ENCODE assay signal across 11 mouse cellular contexts in genomic region chr1:62884876-62885480, GRCm38 (mm10).
DNase-seq lines count a peak whose midpoint lies in the region; ATAC-seq and TF ChIP-seq lines count a peak whose summit lies in the region.
"Had no signal": no experiment of that assay in that cellular context is flagged by ENCODE, and none has a peak within 500 bp of the region (broad histone marks: within the 10 kb centered on the region; RNA-seq: fewer than 3 reads in every experiment).

No protein-coding gene starts in this region.

- TF ChIP-seq CTCF in hindbrain, postnatal 0 days (IDR thresholded peaks at IDR 0.05; ENCODE audit: low read depth): no peak
- TF ChIP-seq CTCF in ES-Bruce4 (IDR thresholded peaks at IDR 0.05; ENCODE audit: low read depth, low read length): no peak

- DNase-seq in hindbrain, postnatal 0 days (ENCODE audit: low spot score): peak; percentile 42
- no peak for DNase-seq in hindbrain, embryonic 11.5 days (ENCODE audit: low spot score)
- peak; percentile 45 for DNase-seq in MN1 (ENCODE audit: low spot score)
- no peak for DNase-seq in thymus, postnatal 0 days (ENCODE audit: low spot score)
- no peak for DNase-seq in embryo, embryonic 9.5 days (ENCODE audit: extremely low spot score)
- DNase-seq: kidney, postnatal 4 days; thymus, postnatal 14 days had no signal

- no peak overlapping the region for H3K4me3 ChIP-seq in hindbrain, postnatal 0 days (ENCODE audit: low read length)
- no peak overlapping the region for H3K4me3 ChIP-seq in hindbrain, embryonic 11.5 days (ENCODE audit: low read depth, low read length)
- H3K4me3 ChIP-seq in ES-Bruce4 (ENCODE audit: low read depth, low read length): peak overlapping the region; percentile 66
- H3K4me3 ChIP-seq in limb, embryonic 15.5 days: no peak overlapping the region
- H3K4me3 ChIP-seq: forebrain, embryonic 10.5 days had no signal

- 44% methylated on average over 20 of the region's 20 CpGs for WGBS in hindbrain, postnatal 0 days
- WGBS in hindbrain, embryonic 11.5 days: 76% methylated on average over 20 of the region's 20 CpGs
- WGBS in limb, embryonic 15.5 days: 54% methylated on average over 20 of the region's 20 CpGs

- no peaks in the 10 kb centered on the region for H3K36me3 ChIP-seq in hindbrain, postnatal 0 days (ENCODE audit: insufficient read depth, low read length)
- H3K36me3 ChIP-seq in hindbrain, embryonic 11.5 days (ENCODE audit: control insufficient read depth, insufficient read depth, low read length): no peaks in the 10 kb centered on the region
- no peaks in the 10 kb centered on the region for H3K36me3 ChIP-seq in ES-Bruce4 (ENCODE audit: control insufficient read depth, insufficient read depth, low read length, poor library complexity, severe bottlenecking)
- no peaks in the 10 kb centered on the region for H3K36me3 ChIP-seq in limb, embryonic 15.5 days
- H3K36me3 ChIP-seq: forebrain, embryonic 10.5 days had no signal

- TF ChIP-seq POLR2A in ES-Bruce4 (IDR thresholded peaks at IDR 0.05; ENCODE audit: insufficient read depth, low read length): no peak

- H3K27me3 ChIP-seq in hindbrain, postnatal 0 days (ENCODE audit: insufficient read depth, low read length): no peaks in the 10 kb centered on the region
- H3K27me3 ChIP-seq in hindbrain, embryonic 11.5 days (ENCODE audit: control insufficient read depth, insufficient read depth, low read length): no peaks in the 10 kb centered on the region
- no peaks in the 10 kb centered on the region for H3K27me3 ChIP-seq in ES-Bruce4 (ENCODE audit: control insufficient read depth, insufficient read depth, low read length, poor library complexity, severe bottlenecking)
- H3K27me3 ChIP-seq in limb, embryonic 15.5 days: no peaks in the 10 kb centered on the region

- H3K9ac ChIP-seq in hindbrain, postnatal 0 days (replicated peaks; ENCODE audit: low read length): no peak overlapping the region
- H3K9ac ChIP-seq in hindbrain, embryonic 11.5 days (ENCODE audit: low read depth, low read length): no peak overlapping the region
- no peak overlapping the region for H3K9ac ChIP-seq in ES-Bruce4 (ENCODE audit: low read depth, poor library complexity, severe bottlenecking)
- no peak overlapping the region for H3K9ac ChIP-seq in limb, embryonic 15.5 days

- ATAC-seq in hindbrain, postnatal 0 days: no peak
- ATAC-seq in hindbrain, embryonic 11.5 days (ENCODE audit: low FRiP score): no peak
- ATAC-seq in limb, embryonic 15.5 days (ENCODE audit: insufficient number of reproducible peaks, low FRiP score, low TSS enrichment, low read depth): no peak
- ATAC-seq: inflammation-experienced regulatory T-cells, adult 6 months had no signal

- H3K4me1 ChIP-seq in hindbrain, postnatal 0 days (ENCODE audit: insufficient read depth, low read length): no peaks in the 10 kb centered on the region
- H3K4me1 ChIP-seq in hindbrain, embryonic 11.5 days (replicated peaks; ENCODE audit: control insufficient read depth, insufficient read depth, low read length): no peaks in the 10 kb centered on the region
- H3K4me1 ChIP-seq in ES-Bruce4 (ENCODE audit: control insufficient read depth, insufficient read depth, low read length): no peaks in the 10 kb centered on the region
- peaks cover 12% of the 10 kb centered on the region for H3K4me1 ChIP-seq in limb, embryonic 15.5 days

- no peak for TF ChIP-seq EP300 in ES-Bruce4 (IDR thresholded peaks at IDR 0.05; ENCODE audit: insufficient read depth, low read depth, low read length)

- no peaks in the 10 kb centered on the region for H3K9me3 ChIP-seq in hindbrain, postnatal 0 days (ENCODE audit: low read length)
- no peaks in the 10 kb centered on the region for H3K9me3 ChIP-seq in hindbrain, embryonic 11.5 days (ENCODE audit: control insufficient read depth, low read length)
- no peaks in the 10 kb centered on the region for H3K9me3 ChIP-seq in ES-Bruce4 (replicated peaks; ENCODE audit: control insufficient read depth, insufficient read depth, low read length, poor library complexity, severe bottlenecking)
- H3K9me3 ChIP-seq in limb, embryonic 15.5 days: no peaks in the 10 kb centered on the region
- H3K9me3 ChIP-seq: forebrain, embryonic 10.5 days had no signal

- no peak overlapping the region for H3K27ac ChIP-seq in hindbrain, postnatal 0 days
- H3K27ac ChIP-seq in hindbrain, embryonic 11.5 days (ENCODE audit: low read depth, low read length): no peak overlapping the region
- H3K27ac ChIP-seq in ES-Bruce4 (ENCODE audit: insufficient read depth, low read length): no peak overlapping the region
- H3K27ac ChIP-seq in limb, embryonic 15.5 days: no peak overlapping the region
- H3K27ac ChIP-seq: forebrain, embryonic 10.5 days had no signal

- no peak overlapping the region for H3K4me2 ChIP-seq in hindbrain, postnatal 0 days (ENCODE audit: low read depth, low read length)
- H3K4me2 ChIP-seq in hindbrain, embryonic 11.5 days (replicated peaks; ENCODE audit: low read depth, low read length): no peak overlapping the region
- H3K4me2 ChIP-seq in limb, embryonic 15.5 days: 0 out of 2 replicates have a peak overlapping the region, but pooled peaks have one; percentile 12

Comparison
In these comparisons a context has a peak if more than half of its experiments do, and no peak if none do; other contexts are left out.
1. DNase-seq: peak in hindbrain, postnatal 0 days (single experiment) and MN1 (single experiment); none in hindbrain, embryonic 11.5 days (single experiment), thymus, postnatal 0 days (single experiment) and embryo, embryonic 9.5 days (single experiment).